Mouse (Mus musculus) forebrain, embryonic 11.5 days (tissue): ENCODE results near the gene Gm3448. TPM values are rescaled to one million over a fixed set of nuclear protein-coding genes. Genes with fewer than 3 reads are reported as not detected.
"Not testable (repeated sequence)": the region's sequence is repeated elsewhere in the genome, so short reads cannot be mapped to it uniquely, and the experiment has no call there.

Experiments used
- ATAC-seq: fragments of 200-750 bp; cut with Nextera tagmentation; replicated peaks from 2 replicates; pipeline ENCODE4 v1.8.0; 2017; ENCODE audit warnings: moderate TSS enrichment; ENCODE audit not compliant: low FRiP score
- DNase-seq: peaks from one replicate; pipeline ENCODE4 v3.0.0-alpha.2; 2017; ENCODE audit warnings: low spot score
- H3K27ac ChIP-seq: fragments of 300-500 bp; sonication (generic); 2 replicates; pipeline ENCODE4 v1.5.1; 2014; ENCODE audit warnings: low read depth, low read length
- H3K27me3 ChIP-seq: fragments of 300-500 bp; sonication (generic); 2 replicates; pipeline ENCODE4 v1.6.1; 2014; ENCODE audit warnings: mild to moderate bottlenecking, low read length, mixed read lengths; ENCODE audit not compliant: control insufficient read depth, insufficient read depth
- H3K36me3 ChIP-seq: fragments of 300-500 bp; sonication (generic); 2 replicates; pipeline ENCODE4 v1.6.1; 2014; ENCODE audit warnings: mild to moderate bottlenecking, low read length, moderate library complexity, mixed read lengths; ENCODE audit not compliant: control insufficient read depth, insufficient read depth
- H3K4me1 ChIP-seq: fragments of 300-500 bp; sonication (generic); replicated peaks from 2 replicates; pipeline ENCODE4 v1.6.1; 2014; ENCODE audit warnings: low read length, mixed read lengths; ENCODE audit not compliant: control insufficient read depth, insufficient read depth
- H3K4me2 ChIP-seq: fragments of 300-500 bp; sonication (generic); 2 replicates; pipeline ENCODE4 v1.6.1; 2014; ENCODE audit warnings: low read depth, mild to moderate bottlenecking, low read length, moderate library complexity, mixed read lengths; ENCODE audit not compliant: severe bottlenecking
- H3K4me3 ChIP-seq: fragments of 300-500 bp; sonication (generic); 2 replicates; pipeline ENCODE4 v1.5.1; 2014; ENCODE audit warnings: low read depth, low read length
- H3K9ac ChIP-seq: fragments of 300-500 bp; sonication (generic); 2 replicates; pipeline ENCODE4 v1.6.1; 2014; ENCODE audit warnings: low read length
- H3K9me3 ChIP-seq: fragments of 300-500 bp; sonication (generic); 2 replicates; pipeline ENCODE4 v1.6.1; 2016; ENCODE audit warnings: low read length, mixed read lengths; ENCODE audit not compliant: control insufficient read depth
- WGBS: fragments of 180-500 bp; shearing (Covaris S2); extraction: QIAGEN DNeasy Blood & Tissue Kit; methylation state at CpG from one replicate; pipeline ENCODE4 v1.1.7; 2014; 5-methylcytosine and 5-hydroxymethylcytosine counted together
- polyA plus RNA-seq: library from polyadenylated mRNA; unstranded; fragments of >200 nt; fragmentation: Nextera tagmentation; extraction: Ambion mirVana; gene quantifications from 2 replicates; pipeline ENCODE4 v1.2.1, GENCODE M21; 2014

Gm3448 gene
- polyA plus RNA-seq, 1 experiment from 2014 or later = 4.2 TPM

DNA sequence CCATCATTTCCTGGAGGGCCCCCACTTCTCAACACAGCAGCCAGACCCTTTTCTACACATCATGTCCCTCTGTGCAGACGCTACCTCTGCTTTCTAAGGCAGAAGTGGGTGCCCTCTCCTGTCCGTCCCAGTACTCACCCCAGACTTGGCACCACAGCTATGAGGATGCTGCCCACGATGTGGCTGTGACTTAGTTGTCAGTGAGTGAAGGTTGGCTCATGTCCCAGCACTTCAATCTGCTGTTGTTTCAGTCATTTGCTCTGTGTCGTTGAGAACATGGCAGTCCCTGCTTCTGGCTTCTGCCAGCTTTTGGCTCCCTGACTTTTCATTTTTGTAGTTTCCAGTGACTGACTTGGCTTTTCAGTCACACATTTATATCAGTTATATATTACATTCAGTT is 14.6 kb upstream of the Gm3448 start:
- H3K9me3 ChIP-seq = no peaks in the 10 kb centered on the region
- no peaks in the 10 kb centered on the region for H3K27me3 ChIP-seq
- WGBS = 88% methylated on average over 4 of the region's 4 CpGs
- H3K36me3 ChIP-seq = no peaks in the 10 kb centered on the region; the same call in 1 of the 2 replicates
- no peaks in the 10 kb centered on the region for H3K4me1 ChIP-seq
- no peak overlapping the region for H3K27ac ChIP-seq
- DNase-seq (no peak), ATAC-seq (no peak)
- no peak overlapping the region for H3K9ac ChIP-seq
- no peak overlapping the region for H3K4me2 ChIP-seq
- H3K4me3 ChIP-seq = no peak overlapping the region

- WGBS = 85% methylated on average over 10 of the region's 13 CpGs
- not testable (repeated sequence) for ATAC-seq, H3K4me3 ChIP-seq, DNase-seq, H3K9ac ChIP-seq, H3K36me3 ChIP-seq, H3K27me3 ChIP-seq, H3K4me2 ChIP-seq, H3K27ac ChIP-seq, H3K9me3 ChIP-seq, H3K4me1 ChIP-seq
Measured at GRCm38 (mm10) chr17:15053829-15054200, 12.5 kb upstream of the Gm3448 start.

- H3K4me2 ChIP-seq, H3K4me3 ChIP-seq, DNase-seq, H3K9ac ChIP-seq, ATAC-seq, H3K4me1 ChIP-seq, H3K27me3 ChIP-seq, H3K27ac ChIP-seq, H3K36me3 ChIP-seq, H3K9me3 ChIP-seq: not testable (repeated sequence)
- 94% methylated on average over 5 of the region's 8 CpGs for WGBS
Measured at GRCm38 (mm10) chr17:15053183-15053828, 12.0 kb upstream of the Gm3448 start.

DNA sequence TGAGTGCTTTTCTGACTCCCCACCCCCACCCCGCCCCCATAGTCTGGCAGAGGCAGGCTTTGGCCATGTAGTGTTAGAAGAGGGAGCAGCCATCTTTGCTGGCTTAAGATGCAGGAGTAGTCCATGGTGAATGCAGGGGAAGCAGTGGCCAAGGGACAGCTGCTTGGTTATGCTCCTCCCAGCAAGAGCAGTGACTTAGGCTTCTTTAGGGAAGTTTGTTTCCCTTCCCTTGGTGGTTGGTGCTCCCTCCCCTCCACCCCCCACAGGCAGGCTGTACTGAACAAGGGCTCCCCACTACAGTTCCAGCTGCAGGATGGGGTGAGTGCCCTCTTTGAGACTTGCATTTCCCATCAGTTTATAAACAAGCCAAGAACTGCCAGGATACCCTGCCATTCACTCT is 11.4 kb upstream of the Gm3448 start:
- H3K4me1 ChIP-seq, H3K4me3 ChIP-seq, H3K36me3 ChIP-seq, H3K27me3 ChIP-seq, H3K9ac ChIP-seq, H3K27ac ChIP-seq, ATAC-seq, H3K4me2 ChIP-seq, H3K9me3 ChIP-seq, DNase-seq: not testable (repeated sequence)
- WGBS = 60% methylated on average over 1 of the region's 1 CpGs

GRCm38 (mm10) chr17:15050338-15050737 is 9.0 kb upstream of the Gm3448 start:
- H3K9me3 ChIP-seq, H3K27me3 ChIP-seq, ATAC-seq, H3K4me2 ChIP-seq, H3K36me3 ChIP-seq, H3K9ac ChIP-seq, H3K4me3 ChIP-seq, H3K4me1 ChIP-seq, H3K27ac ChIP-seq, DNase-seq: not testable (repeated sequence)
- no CpG with 5 or more reads among the region's 1 CpGs for WGBS

GRCm38 (mm10) chr17:15040455-15040854 is 882 bp downstream of the Gm3448 start:
- H3K9me3 ChIP-seq, H3K4me1 ChIP-seq, H3K4me2 ChIP-seq, H3K27me3 ChIP-seq, H3K27ac ChIP-seq, H3K36me3 ChIP-seq, H3K9ac ChIP-seq, H3K4me3 ChIP-seq, DNase-seq, ATAC-seq: not testable (repeated sequence)
- no CpG with 5 or more reads among the region's 3 CpGs for WGBS

DNA sequence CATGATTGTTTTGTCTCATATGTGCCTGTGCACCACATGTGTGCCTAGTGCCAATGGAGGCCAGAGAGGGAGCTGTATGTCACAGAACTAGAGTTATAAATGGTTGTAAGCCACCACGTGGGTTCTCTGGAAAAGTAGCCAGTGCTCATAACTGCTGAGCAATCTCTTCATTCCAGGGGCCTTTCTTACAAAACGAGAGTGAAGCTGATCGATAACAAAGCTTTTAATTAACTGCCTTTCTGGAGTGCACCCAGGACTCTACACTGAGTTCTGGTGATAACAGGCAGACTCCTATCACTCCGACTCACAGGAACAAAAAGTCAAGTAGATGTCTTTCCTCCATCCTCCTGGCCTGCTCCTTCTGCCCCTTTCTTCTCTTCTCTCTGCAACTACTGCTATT is 9.9 kb downstream of the Gm3448 start:
- not testable (repeated sequence) for H3K9me3 ChIP-seq, H3K4me1 ChIP-seq, DNase-seq, H3K4me2 ChIP-seq, ATAC-seq, H3K4me3 ChIP-seq, H3K9ac ChIP-seq, H3K36me3 ChIP-seq, H3K27ac ChIP-seq, H3K27me3 ChIP-seq
- WGBS = no CpG with 5 or more reads among the region's 4 CpGs

DNA sequence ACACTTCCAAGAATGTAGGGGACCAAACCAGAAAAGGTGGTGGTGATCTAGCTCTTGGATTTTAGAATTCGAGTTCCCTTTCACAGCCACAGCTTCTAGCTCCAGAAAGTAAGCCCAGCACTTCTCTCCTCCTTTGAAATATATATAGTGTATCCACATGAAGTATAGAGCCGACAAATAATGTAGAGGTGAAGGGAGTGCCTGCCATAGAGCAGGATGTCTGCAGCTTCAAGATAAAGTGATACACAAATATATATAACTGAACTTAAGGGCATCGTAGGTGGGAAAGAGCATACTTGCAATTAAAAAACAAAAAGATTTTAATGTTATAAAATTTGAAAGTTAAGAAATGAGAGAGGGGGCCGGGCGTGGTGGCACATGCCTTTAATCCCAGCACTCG is 15.8 kb downstream of the Gm3448 start:
- not testable (repeated sequence) for H3K4me3 ChIP-seq, H3K9me3 ChIP-seq, H3K27me3 ChIP-seq, ATAC-seq, H3K9ac ChIP-seq, H3K36me3 ChIP-seq, H3K4me2 ChIP-seq, H3K4me1 ChIP-seq, DNase-seq, H3K27ac ChIP-seq
- WGBS = no CpG with 5 or more reads among the region's 6 CpGs

DNA sequence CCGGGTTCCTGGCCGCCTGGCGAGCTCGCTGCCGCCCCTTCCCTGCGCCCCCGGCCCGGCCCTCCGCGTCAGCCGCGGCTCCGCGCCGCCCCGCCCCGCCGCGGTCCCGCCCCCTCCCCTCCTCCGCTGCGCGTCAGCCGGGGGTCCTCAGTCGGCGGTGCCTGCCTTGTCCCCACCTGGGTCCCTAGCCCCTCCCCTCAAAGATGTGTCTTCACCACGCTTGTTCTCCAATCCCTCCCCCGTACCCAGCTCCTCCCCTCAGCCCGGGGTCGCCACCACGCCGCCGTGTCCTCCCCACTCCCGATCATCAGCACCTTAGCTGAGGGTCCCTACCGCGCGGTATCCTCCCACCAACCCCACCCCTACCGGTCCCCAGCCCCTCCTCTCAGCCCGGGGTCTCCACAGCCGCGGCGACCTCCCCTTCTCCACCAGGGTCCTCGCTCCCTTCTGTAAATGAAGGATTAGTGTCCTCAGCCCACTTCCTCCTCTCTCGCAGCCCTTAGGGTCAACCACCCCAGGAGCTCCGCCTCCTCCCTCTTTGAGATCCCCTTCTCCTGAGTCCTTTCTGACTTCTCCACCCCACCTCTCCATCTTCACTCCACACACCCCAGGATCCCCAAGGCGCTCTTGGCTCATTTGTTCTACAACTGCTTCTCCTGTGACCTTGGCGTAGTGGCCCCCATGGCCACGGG is 16.7 kb downstream of the Gm3448 start:
- not testable (repeated sequence) for H3K4me1 ChIP-seq, H3K4me2 ChIP-seq, H3K27ac ChIP-seq, DNase-seq, H3K4me3 ChIP-seq, H3K9ac ChIP-seq, H3K9me3 ChIP-seq, H3K27me3 ChIP-seq, H3K36me3 ChIP-seq
- ATAC-seq = peak; percentile 93
- no CpG with 5 or more reads among the region's 48 CpGs for WGBS
